Mouse (Mus musculus): ENCODE data around the gene D130052B06Rik. TPM values are rescaled to one million over a fixed set of nuclear protein-coding genes. Genes with fewer than 3 reads are reported as not detected.

The D130052B06Rik gene
- not detected for polyA plus RNA-seq (2012; fragmentation: generic; extraction: Trizol)

GRCm38 (mm10) chr11:33598986-33599385 is at the start of gene D130052B06Rik:
Gene D130052B06Rik, plus strand, starts transcription at chr11:33599302.

GRCm38 (mm10) chr11:33578859-33579258 is 20.2 kb upstream of the D130052B06Rik start, which contains the start of gene Gabrp:
Gene Gabrp, minus strand, starts transcription at chr11:33578959.

Other genes with a start within 250 kb of the D130052B06Rik start
- under 1 TPM; 0.01 to 0.18 TPM for gene Ranbp17, start 85.6 kb upstream of the D130052B06Rik start, polyA plus RNA-seq (2012; fragmentation: generic; extraction: Trizol)
- not detected for gene Gabrp, start 20.3 kb upstream of the D130052B06Rik start, polyA plus RNA-seq (2012; fragmentation: generic; extraction: Trizol)